Mouse (Mus musculus) lung, adult 2 months (tissue): ENCODE results near the gene Tnfrsf8. TPM values are rescaled to one million over a fixed set of nuclear protein-coding genes. Genes with fewer than 3 reads are reported as not detected.
A peak's percentile ranks its signal among the peaks of the same experiment; 100 is the strongest.

Source experiments
- DNase-seq: peaks from one replicate; pipeline ENCODE4 v3.0.0; 2022
- H3K4me1 ChIP-seq: fragments of 200-500 bp; 2 replicates; pipeline ENCODE4 v1.6.1; 2011; ENCODE audit warnings: low read length; ENCODE audit not compliant: control insufficient read depth, insufficient read depth
- H3K4me3 ChIP-seq: fragments of 200-500 bp; replicated peaks from 2 replicates; pipeline ENCODE3; 2011; ENCODE audit warnings: low read depth, mild to moderate bottlenecking, control low read depth, low read length; ENCODE audit errors: extremely low read depth
- CTCF ChIP-seq: fragments of 200-500 bp; IDR thresholded peaks from 2 replicates; pipeline ENCODE4 v1.5.1; 2011; ENCODE audit warnings: mild to moderate bottlenecking, low read length, control low read depth; ENCODE audit not compliant: insufficient read depth
- POLR2A ChIP-seq: fragments of 200-500 bp; IDR thresholded peaks from 2 replicates; pipeline ENCODE4 v1.6.1; 2011; ENCODE audit warnings: low read depth, mild to moderate bottlenecking, control low read depth, low read length, borderline replicate concordance; ENCODE audit errors: extremely low read depth
- WGBS: fragments of 180-500 bp; shearing (Covaris S2); methylation state at CpG from one replicate; pipeline ENCODE4 v1.1.7; 2018; 5-methylcytosine and 5-hydroxymethylcytosine counted together
- polyA plus RNA-seq: library from polyadenylated mRNA; depleted of rRNA; stranded (reverse); fragments of >200 nt; gene quantifications from 2 replicates; pipeline ENCODE4 v1.2.3, GENCODE M21; 2012

Gene Tnfrsf8
- polyA plus RNA-seq, 1 experiment: 0.28 TPM

GRCm38 (mm10) chr4:145251546-145251945 lies 63.4 kb downstream of the Tnfrsf8 start:
- H3K4me1 ChIP-seq: no peaks in the 10 kb centered on the region; the same call in 1 of the 2 replicates
- no peak for TF ChIP-seq POLR2A
- TF ChIP-seq CTCF: no peak
- 88% methylated on average over 4 of the region's 4 CpGs for WGBS
- H3K4me3 ChIP-seq: no peak overlapping the region
- no peak for DNase-seq

- H3K4me3 ChIP-seq: no peak overlapping the region
- DNase-seq: no peak
- H3K4me1 ChIP-seq: peaks cover 5% of the 10 kb centered on the region; the same call in 1 of the 2 replicates
- 77% methylated on average over 4 of the region's 4 CpGs for WGBS
- TF ChIP-seq POLR2A (no peak), CTCF (no peak)
Measured at GRCm38 (mm10) chr4:145250002-145250401, 65.0 kb downstream of the Tnfrsf8 start.

DNA sequence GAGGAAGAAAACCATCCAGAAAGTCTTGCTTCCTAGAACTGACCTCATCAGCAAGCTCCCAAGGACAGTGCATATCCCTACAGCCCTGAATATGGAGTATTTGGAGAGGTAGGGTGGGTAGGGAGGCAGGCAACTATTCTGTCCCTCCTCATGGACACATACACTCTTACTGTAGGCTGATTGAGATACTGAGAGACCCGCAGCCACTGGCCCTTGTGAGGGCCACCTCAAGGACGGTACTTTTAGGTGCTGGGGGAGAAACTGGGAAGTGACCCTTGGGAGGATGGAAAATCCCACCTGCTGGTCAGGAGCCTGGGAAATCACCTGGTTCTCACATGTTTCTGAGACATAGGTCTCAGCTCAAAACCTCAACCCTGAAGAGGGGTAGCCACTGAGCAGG lies 67.4 kb downstream of the Tnfrsf8 start:
- WGBS: 61% methylated on average over 2 of the region's 2 CpGs

GRCm38 (mm10) chr4:145246173-145247011 lies 68.6 kb downstream of the Tnfrsf8 start, which contains the start of gene Tnfrsf1b:
Gene Tnfrsf1b (minus strand): TSS chr4:145246870.
- 1% methylated on average over 47 of the region's 47 CpGs for WGBS
- peak; percentile 70 for DNase-seq
- Histone ChIP-seq H3K4me3 (peak within 1 kb of the TSS; percentile 78), H3K4me1 (peaks cover 5% of the 10 kb centered on the region; the same call in 1 of the 2 replicates)
- peak; percentile 91 for TF ChIP-seq POLR2A
- TF ChIP-seq CTCF: no peak

More for the DNA sequence above, 67.4 kb downstream of the Tnfrsf8 start:
- peaks cover 5% of the 10 kb centered on the region; the same call in 1 of the 2 replicates for H3K4me1 ChIP-seq
- no peak overlapping the region for H3K4me3 ChIP-seq
- no peak for DNase-seq
- TF ChIP-seq CTCF (no peak), POLR2A (no peak)

- Histone ChIP-seq H3K4me3 (peak overlapping the region; percentile 42), H3K4me1 (peaks cover 9% of the 10 kb centered on the region; the same call in 1 of the 2 replicates)
- WGBS: 87% methylated on average over 3 of the region's 3 CpGs
- no peak for DNase-seq
- no peak for TF ChIP-seq CTCF
- TF ChIP-seq POLR2A: no peak
Measured at GRCm38 (mm10) chr4:145245581-145245980, 69.4 kb downstream of the Tnfrsf8 start.

DNA sequence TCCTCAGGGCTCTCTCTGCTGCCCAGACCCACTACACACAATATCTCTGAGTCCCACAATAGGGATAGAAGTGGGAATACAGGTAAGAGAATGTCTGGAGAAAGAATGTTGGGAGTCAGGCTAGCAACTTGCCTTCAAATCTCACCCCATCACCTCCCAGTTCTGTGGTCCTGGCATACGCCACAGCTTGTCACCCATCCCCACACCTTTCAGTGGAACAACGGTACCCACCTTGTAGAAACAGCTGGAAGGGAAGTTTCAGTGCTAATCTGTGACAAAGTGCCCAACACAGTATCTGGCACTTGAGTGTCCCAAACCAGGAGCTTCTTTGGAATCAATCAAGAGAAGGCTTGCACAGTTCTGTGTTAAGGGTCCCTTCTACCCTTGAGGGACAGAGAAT lies 70.3 kb downstream of the Tnfrsf8 start:
- TF ChIP-seq POLR2A (no peak), CTCF (no peak)
- WGBS: 91% methylated on average over 2 of the region's 2 CpGs
- H3K4me3 ChIP-seq: no peak overlapping the region
- peaks cover 12% of the 10 kb centered on the region; the same call in 1 of the 2 replicates for H3K4me1 ChIP-seq
- DNase-seq: no peak

- H3K4me1 ChIP-seq: peaks cover 18% of the 10 kb centered on the region; the same call in 1 of the 2 replicates
- DNase-seq: no peak
- no peak overlapping the region for H3K4me3 ChIP-seq
- whole genome bisulfite sequencing: 38% methylated on average over 1 of the region's 1 CpGs
- TF ChIP-seq CTCF: no peak
- no peak for TF ChIP-seq POLR2A
Measured at GRCm38 (mm10) chr4:145242719-145243350, 72.1 kb downstream of the Tnfrsf8 start.

DNA sequence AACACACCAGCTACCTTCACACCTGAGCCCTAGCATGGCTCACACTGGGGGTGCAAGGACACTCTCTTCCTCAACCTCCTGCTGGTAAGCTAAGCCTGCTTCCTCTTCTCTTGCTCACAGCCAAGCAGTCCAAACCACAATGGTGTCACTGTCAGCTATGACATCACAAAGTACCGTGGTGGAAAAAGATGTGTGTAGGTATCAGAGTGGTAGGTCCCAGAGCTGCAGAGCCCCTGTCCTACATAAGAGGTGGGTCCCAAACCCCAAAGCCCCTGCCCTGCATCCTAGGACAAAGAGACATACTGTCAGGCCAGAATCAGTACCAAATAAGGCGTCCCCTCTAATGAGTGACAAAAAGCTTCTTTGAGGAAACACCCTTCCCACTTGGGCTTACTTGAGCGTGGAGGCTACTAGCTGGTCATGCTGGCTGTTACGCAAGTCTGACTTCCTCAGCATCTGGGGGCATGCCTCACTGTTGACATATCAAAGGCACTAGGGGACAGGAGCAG lies 74.2 kb downstream of the Tnfrsf8 start:
- Histone ChIP-seq H3K4me1 (peaks cover 18% of the 10 kb centered on the region; the same call in 1 of the 2 replicates), H3K4me3 (no peak overlapping the region)
- TF ChIP-seq POLR2A: no peak
- TF ChIP-seq CTCF: no peak
- peak; percentile 32 for DNase-seq
- 58% methylated on average over 4 of the region's 4 CpGs for WGBS

DNA sequence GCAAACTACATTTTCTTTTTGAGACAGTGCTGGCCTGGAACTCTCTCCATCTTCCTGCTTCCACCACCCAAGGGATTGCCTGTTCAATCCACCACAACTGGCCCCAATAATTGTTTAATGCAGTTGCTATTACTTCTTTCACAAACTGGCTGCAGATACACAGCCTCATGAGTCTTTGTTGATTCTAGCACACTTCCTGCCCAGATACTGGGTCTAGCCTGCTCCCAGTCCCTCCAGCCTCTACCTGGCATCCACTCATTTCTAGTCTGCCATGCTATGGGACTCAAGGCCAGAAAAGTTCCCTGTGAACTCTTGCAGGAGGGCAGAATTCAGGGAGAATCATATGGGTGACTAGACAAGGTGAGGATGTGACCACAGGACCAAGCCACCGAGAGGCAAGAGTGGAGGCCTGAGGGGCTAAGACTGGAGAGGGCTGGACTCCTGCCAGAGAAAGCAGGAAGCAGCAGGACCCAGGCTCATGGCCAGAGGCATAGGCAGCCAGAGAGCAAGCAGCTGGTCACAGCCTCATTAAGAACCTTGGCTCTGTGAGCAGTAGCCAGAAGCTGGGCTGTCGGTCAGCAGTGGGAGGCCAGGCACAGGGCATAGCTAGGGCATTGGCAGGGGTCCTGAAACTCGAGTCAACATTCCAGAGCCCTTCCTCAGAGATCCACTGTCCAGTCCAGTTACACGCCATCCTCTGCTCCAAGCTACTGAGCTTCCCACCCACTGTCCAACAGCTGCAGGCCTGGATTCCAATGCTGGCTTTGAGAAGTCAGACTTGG lies 75.7 kb downstream of the Tnfrsf8 start:
- TF ChIP-seq POLR2A: no peak
- TF ChIP-seq CTCF: no peak
- DNase-seq: peak; percentile 34

More for the DNA sequence above, 75.7 kb downstream of the Tnfrsf8 start:
- WGBS: 14% methylated on average over 4 of the region's 4 CpGs
- H3K4me3 ChIP-seq: no peak overlapping the region
- H3K4me1 ChIP-seq: peaks cover 13% of the 10 kb centered on the region; the same call in 1 of the 2 replicates
